Mouse (Mus musculus) brown adipose tissue, adult 24 weeks (tissue): ENCODE data around the gene Fblim1. TPM values are rescaled to one million over a fixed set of nuclear protein-coding genes. Genes with fewer than 3 reads are reported as not detected.

ENCODE experiments used
- H3K27ac ChIP-seq: fragments of 200-500 bp; replicated peaks from 2 replicates; pipeline ENCODE4 v1.5.1; 2012; ENCODE audit warnings: low read depth, mild to moderate bottlenecking, low read length
- H3K4me1 ChIP-seq: fragments of 200-500 bp; 2 replicates; pipeline ENCODE4 v1.6.1; 2012; ENCODE audit warnings: low read length, mixed read lengths; ENCODE audit not compliant: control insufficient read depth, insufficient read depth, insufficient read length
- H3K4me3 ChIP-seq: fragments of 200-500 bp; 2 replicates; pipeline ENCODE4 v1.5.1; 2012; ENCODE audit warnings: low read depth, mild to moderate bottlenecking, low read length, moderate library complexity; ENCODE audit not compliant: insufficient read depth
- polyA plus RNA-seq: library from polyadenylated mRNA; stranded (reverse); fragments of >200 nt; gene quantifications from 2 replicates; pipeline ENCODE4 v1.2.4, GENCODE M21; 2012; ENCODE audit not compliant: missing spikeins, insufficient read depth, insufficient read length

Fblim1 gene
- polyA plus RNA-seq, 1 experiment, result 2.1 TPM

GRCm38 (mm10) chr4:141598199-141598893, 7.5 kb downstream of the Fblim1 start:
- peak overlapping the region; percentile 89 for H3K27ac ChIP-seq
- H3K4me3 ChIP-seq, result peak overlapping the region; percentile 63
- H3K4me1 ChIP-seq, result peaks cover 25% of the 10 kb centered on the region

DNA sequence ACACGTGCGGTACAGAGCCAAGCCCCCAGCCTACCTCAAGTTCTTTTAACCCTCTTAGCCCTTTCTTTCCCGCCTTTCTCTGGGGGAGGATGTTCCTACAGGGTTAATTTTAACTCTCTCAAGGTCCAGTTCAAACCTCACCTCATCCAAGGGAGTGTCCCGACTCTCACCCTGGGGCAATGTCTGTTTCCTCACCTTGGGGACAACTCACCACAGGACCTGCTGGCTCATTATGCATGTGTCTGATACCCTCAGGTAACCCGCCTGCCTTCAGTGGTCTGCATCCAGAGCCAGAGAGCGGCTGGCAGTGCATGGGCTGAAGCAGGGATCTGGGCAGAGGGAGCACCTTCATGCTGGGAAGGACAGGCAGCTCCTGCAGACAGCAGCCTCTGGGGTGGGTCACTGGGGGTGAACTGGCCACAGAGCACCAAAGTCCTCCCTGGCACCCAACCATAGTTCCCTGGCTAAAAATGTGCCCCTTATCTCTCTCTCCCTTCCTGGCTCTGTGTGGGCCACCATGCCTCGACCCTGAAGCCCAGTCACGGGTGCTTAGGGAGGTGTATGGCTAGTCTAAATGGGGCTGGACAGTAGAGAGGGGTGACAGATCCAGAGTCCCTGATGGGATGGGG, 9.1 kb downstream of the Fblim1 start:
- Histone ChIP-seq H3K27ac (no peak overlapping the region), H3K4me3 (no peak overlapping the region), H3K4me1 (peaks cover 12% of the 10 kb centered on the region)

DNA sequence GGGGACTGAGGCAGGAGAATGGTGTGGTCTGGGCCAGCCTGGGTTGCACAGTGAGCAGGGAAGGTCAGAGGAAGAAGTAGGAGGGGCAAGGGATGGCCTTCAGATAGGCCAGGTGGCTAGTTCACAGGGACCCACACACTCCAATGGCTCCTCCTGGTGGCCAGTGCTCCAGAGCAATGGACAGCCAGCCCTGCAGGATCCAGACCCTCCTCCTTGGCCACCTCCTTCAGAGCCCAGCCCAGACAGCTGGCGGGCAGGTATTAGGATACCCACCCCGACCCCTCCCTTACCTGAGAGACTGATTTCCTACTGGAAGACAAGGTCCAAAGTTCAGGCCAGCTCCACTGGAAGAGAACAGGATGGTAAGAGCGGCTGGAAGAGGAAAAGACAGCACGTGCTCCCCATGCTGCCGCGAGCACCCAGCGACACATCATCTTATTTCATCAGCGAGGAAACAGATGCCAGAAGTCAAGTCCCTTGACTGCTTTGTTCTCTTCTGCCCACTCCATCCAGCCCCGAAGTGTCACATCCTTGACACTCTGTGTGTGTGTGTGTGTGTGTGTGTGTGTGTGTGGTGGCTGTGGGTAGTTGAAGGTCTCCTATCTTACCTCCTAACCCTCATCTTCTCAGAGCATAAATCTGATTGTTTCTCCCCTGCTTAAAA, 10.2 kb downstream of the Fblim1 start:
- H3K27ac ChIP-seq, result no peak overlapping the region
- H3K4me1 ChIP-seq, result peaks cover 3% of the 10 kb centered on the region
- H3K4me3 ChIP-seq, result no peak overlapping the region

GRCm38 (mm10) chr4:141595138-141595537, 10.8 kb downstream of the Fblim1 start:
- Histone ChIP-seq H3K4me3 (no peak overlapping the region), H3K27ac (no peak overlapping the region), H3K4me1 (peaks cover 3% of the 10 kb centered on the region)

DNA sequence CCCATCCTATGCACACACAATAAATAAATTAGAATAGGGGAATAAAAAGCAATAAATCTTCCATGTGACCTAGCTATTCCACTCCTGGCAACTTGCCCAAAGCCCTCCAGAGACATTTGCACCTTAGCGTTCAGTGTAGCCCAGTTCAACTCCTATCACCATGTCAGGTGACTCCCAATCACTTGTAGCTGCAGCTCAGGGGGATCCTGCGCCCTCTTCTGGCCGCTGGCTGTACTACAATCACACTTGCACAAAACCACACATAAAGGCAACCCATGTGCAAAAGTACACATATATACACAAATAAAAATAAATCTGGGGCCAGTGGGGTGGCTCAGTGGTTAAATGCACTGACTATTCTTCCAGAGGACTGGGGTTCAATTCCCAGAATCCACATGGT, 14.3 kb downstream of the Fblim1 start:
- H3K4me1 ChIP-seq, result no peaks in the 10 kb centered on the region
- no peak overlapping the region for H3K4me3 ChIP-seq
- no peak overlapping the region for H3K27ac ChIP-seq

- no peak overlapping the region for H3K4me3 ChIP-seq
- H3K27ac ChIP-seq, result no peak overlapping the region
- peaks cover 8% of the 10 kb centered on the region; the same call in 1 of the 2 replicates for H3K4me1 ChIP-seq
Measured at GRCm38 (mm10) chr4:141583919-141584318, 22.0 kb downstream of the Fblim1 start.

GRCm38 (mm10) chr4:141581051-141581450, 24.8 kb downstream of the Fblim1 start:
- peak overlapping the region; percentile 39; the same call in 1 of the 2 replicates for H3K27ac ChIP-seq
- peaks cover 11% of the 10 kb centered on the region; the same call in 1 of the 2 replicates for H3K4me1 ChIP-seq
- no peak overlapping the region for H3K4me3 ChIP-seq

GRCm38 (mm10) chr4:141578833-141579232, 27.1 kb downstream of the Fblim1 start:
- peak overlapping the region; percentile 58 for H3K27ac ChIP-seq
- H3K4me1 ChIP-seq, result peaks cover 11% of the 10 kb centered on the region

DNA sequence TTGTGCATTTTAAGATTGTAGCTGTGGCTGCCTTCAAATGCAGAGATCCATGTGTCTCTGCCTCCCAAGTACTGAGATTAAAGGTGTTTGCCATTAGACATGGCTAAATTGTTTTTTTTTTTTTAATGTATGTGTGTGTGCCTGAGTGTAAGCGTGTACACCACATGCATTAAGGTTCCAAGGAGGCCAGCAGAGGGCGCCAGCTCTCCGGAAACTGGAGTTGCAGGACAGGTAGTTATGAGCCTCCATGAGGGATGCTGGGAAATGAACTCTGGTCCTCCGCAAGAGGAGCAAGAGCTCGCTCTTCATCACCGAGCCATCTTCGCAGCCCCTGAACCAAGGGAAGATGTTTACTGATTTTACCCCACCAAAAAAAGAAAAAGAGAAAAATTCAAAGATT, 29.0 kb downstream of the Fblim1 start:
- H3K27ac ChIP-seq, result no peak overlapping the region
- H3K4me1 ChIP-seq, result peaks cover 19% of the 10 kb centered on the region
- H3K4me3 ChIP-seq, result no peak overlapping the region

More at GRCm38 (mm10) chr4:141578833-141579232, 27.1 kb downstream of the Fblim1 start:
- H3K4me3 ChIP-seq, result no peak overlapping the region

GRCm38 (mm10) chr4:141576404-141576803, 29.5 kb downstream of the Fblim1 start:
- no peak overlapping the region for H3K27ac ChIP-seq
- H3K4me1 ChIP-seq, result peaks cover 19% of the 10 kb centered on the region
- no peak overlapping the region for H3K4me3 ChIP-seq

- H3K27ac ChIP-seq, result peak overlapping the region; percentile 92
- H3K4me3 ChIP-seq, result 0 out of 2 replicates have a peak overlapping the region, but pooled peaks have one; percentile 1
- peaks cover 24% of the 10 kb centered on the region for H3K4me1 ChIP-seq
Measured at GRCm38 (mm10) chr4:141574789-141575702, 30.9 kb downstream of the Fblim1 start.

- peak overlapping the region; percentile 97 for H3K27ac ChIP-seq
- H3K4me1 ChIP-seq, result peaks cover 25% of the 10 kb centered on the region
- no peak overlapping the region for H3K4me3 ChIP-seq
Measured at GRCm38 (mm10) chr4:141573359-141573966, 32.4 kb downstream of the Fblim1 start.

DNA sequence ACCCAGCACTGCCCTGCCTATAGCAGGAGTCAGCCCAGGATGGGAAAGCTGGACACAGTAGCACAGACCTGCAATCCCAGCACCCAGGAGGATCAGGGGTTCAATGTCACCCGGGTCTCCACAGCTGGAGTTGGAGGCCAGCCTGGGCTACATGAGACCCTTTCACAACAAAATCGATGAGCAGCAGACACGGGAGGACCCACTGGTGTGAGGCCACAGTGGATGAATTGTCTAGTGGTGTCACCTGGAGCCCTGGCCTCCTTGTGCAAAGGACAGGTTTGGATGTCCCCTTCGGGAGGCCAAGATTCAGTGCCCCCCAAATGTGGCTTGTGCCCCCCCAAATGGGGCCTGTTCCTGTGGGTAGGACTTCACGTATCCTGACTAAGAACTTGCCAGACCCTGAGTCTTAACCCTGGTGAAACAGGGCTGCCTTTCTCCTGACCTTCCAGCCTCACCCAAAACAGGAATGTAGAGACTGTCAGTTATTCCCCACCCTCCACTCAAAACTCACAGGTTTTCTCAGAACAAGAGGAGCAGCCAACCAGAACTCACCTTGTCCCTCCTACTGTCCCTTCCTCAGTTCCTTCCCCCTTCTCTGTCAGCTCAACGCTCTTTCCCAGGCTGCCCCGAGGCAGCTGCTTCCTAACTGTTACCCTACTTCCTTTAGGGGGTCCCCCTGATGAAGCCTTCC, 33.1 kb downstream of the Fblim1 start:
- Histone ChIP-seq H3K4me3 (no peak overlapping the region), H3K27ac (peak overlapping the region; percentile 97), H3K4me1 (peaks cover 25% of the 10 kb centered on the region)

DNA sequence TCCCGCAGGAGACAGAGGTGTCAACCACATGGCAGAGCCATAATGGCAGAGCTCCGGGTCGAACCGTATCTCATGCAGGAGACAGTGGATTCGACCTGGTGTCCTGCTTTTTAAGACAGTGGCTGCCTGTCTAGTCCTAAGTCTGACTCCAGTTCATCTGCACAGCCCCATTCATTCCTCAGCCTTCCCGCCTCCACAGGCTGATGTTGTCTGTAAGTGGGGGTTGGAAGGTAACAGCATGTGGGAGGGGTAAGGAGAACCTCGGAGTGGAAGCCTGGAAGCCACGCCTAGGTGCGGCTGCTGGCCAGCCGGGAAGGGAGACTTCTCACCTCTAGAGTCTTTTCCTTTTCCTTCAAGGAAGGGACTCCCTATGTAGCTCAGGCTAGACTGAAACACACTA, 34.0 kb downstream of the Fblim1 start:
- peak overlapping the region; percentile 97 for H3K27ac ChIP-seq
- H3K4me3 ChIP-seq, result no peak overlapping the region
- H3K4me1 ChIP-seq, result peaks cover 25% of the 10 kb centered on the region
